Mouse (Mus musculus) neural tube, embryonic 10.5 days (tissue): ENCODE results near the gene Shb.

Experiments
- DNase-seq: peaks from one replicate; pipeline ENCODE4 v3.0.0-alpha.2; 2017; ENCODE audit warnings: low spot score; ENCODE audit errors: extremely low spot score

Gene Shb

GRCm38 (mm10) chr4:45532375-45532774, at the start of gene Shb:
Shb (minus strand) TSS chr4:45532470.
- peak; percentile 49 for DNase-seq

DNA sequence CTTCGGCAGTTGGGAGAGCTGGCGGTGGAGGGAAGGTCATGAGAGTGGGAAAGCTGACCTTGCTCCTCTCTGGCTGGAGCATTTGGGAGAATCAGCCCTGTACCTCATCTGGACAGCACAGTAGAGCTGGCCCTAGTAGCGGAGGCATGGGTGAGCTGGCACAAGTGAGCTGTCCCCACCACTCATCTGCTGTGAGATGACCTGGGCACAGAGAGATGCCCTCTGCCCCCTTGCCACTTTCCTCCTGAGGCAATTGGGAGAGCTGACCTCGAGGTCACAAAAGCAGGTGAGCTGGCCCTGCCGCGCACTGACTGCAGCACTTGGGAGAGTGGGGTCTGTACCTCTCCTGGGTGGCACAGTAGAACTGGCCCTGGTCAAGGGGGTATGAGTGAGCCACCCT, 48.8 kb upstream of the Shb start:
- DNase-seq, result no peak

DNA sequence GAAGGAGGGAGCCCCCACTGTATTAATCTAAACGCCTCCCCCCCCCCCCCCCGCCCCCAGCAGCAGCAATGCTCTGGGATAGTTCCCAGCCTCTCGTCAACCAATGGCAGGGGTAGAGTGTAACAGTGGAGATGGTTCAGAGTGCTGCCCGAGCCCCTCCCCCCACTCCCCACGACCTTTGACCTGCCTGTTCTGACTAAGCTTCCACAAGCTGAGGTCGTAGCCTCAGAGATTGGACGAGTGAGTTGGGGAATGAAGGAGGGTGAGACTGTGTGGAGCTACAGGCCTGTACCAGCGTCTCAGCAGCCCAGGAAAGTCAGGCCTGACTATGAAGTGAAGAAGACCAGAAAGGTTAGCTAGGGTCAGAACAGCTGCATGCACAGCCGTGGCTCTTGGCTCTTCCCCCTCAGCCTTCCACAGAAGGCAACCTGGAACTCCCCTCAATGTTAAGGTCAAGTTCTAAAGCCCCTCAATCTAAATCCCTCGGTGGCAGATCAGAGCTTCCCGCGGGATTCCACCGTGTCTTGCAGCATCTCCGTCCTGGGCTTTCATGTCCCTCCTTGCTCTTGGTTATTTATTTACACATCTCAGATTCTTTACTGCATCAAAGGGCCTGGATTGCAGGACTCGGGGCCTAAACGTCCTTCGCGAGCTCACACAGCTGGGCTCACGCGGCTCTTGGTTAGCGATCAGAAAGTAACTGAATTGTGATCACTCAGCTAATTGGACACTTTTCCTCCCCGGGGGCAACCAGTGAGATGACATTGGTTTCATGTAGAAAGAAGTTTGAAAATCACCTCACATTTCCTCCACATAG, 46.5 kb upstream of the Shb start:
- peak; percentile 53 for DNase-seq

GRCm38 (mm10) chr4:45577631-45578030, 45.4 kb upstream of the Shb start:
- no peak for DNase-seq

DNA sequence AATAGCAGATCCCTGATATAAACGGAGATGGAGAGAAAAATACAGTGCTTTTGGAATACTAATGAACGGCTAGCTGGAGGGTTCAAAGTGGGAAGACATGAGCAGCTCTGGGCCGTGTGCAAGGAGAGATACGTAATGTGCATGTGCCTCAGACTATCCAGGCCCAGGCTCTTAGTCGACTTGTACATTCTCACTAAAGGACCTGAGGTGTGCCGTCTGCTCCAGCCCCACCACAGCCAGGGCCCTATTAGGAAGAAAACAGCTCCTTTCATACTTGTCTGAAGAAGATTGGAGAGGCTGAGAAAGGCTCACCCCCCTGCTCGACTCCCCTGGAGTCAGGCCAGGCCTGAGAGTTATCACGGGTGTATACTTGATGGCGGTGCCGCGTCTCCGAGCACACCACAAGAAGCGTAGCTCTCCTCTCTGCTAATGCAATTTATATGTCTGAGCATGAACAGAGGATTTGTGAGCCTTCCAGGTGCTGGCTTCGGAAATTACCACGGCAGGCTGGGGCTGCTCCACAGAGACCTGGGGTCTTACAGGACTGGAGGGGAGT, 42.4 kb upstream of the Shb start:
- no peak for DNase-seq

DNA sequence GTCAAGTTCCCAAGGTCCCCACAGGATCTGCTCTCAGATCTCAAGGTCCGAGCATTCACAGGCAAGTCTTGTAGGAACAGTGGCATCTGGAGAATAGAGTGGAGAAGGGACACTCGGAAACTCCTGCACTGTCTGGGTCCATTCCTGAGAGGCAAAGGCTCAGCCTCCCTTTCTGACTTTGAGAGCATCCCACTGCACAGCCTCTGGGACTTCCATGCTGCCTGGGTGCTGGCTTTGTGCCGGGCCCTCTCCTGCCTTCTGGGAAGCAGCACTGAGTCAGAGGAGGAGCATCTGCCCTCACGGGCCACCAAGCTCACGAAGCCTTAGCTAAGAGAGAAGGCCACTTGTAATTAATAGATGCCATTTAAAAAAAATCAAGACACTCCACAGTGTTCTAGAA, 37.3 kb upstream of the Shb start:
- DNase-seq, result no peak

GRCm38 (mm10) chr4:45558211-45558610, 25.9 kb upstream of the Shb start:
- no peak for DNase-seq

DNA sequence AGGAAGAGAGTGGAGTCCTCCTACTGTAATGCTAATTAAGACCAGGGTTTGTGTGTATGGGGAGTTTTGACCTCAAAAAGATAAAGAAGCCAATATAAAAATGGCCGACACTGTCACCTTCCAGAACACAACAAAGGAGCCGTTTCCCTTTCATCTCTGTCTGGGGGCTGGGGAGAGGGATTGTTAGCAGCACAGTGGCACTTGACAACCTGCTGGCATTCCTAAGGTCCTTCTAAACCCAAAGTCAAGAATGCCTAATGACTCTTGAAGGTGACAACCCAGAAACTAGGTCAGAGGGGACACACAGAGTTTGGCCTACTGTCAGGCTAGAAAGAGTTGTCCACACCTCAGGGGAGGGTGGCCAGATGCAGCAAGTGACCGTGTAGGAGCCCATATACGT, 20.3 kb upstream of the Shb start:
- no peak for DNase-seq

DNA sequence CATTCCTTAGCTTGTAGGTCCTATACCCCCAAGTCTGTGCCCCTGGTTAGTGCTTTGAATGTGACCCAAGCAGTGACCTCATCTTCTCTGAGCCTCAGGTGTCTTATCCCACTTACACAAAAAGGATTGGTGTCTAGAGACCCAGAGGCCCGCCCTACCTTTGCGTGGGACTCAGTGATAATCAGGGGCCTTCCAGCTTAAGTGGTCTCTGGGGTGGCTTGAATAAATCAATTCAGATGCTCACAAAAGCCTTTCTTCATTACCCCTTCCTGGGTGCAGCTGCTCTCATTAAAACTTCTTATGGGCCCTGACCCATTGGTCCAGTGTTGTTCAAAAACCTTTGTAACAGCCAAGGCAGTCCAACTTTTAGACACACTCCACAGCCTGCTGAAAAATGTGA, 18.7 kb upstream of the Shb start:
- DNase-seq, result no peak

DNA sequence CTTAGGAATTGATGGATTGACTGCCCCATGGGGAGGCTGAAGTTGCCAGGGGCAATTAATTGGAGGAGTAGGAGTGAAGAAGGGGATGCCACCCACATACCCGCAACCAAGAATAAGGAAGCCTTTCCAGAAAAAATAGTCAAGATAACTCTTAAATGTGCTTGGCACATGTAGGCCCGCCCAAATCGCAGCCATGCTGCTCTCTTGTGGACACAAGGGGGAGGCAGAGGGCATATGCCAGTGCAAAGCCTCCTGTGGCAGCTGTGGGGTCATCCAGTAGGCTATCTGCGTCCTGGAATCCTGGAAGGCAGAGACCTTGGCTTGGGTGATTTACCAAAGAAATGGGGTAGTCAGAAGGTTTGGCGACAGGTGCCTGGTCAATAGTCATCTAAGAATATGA, 17.2 kb upstream of the Shb start:
- no peak for DNase-seq

- DNase-seq, result no peak
Measured at GRCm38 (mm10) chr4:45545851-45546250, 13.6 kb upstream of the Shb start.

- no peak for DNase-seq
Measured at GRCm38 (mm10) chr4:45543481-45544051, 11.3 kb upstream of the Shb start.

- no peak for DNase-seq
Measured at GRCm38 (mm10) chr4:45540151-45540933, 8.1 kb upstream of the Shb start.

- no peak for DNase-seq
Measured at GRCm38 (mm10) chr4:45539187-45539586, 6.9 kb upstream of the Shb start.

DNA sequence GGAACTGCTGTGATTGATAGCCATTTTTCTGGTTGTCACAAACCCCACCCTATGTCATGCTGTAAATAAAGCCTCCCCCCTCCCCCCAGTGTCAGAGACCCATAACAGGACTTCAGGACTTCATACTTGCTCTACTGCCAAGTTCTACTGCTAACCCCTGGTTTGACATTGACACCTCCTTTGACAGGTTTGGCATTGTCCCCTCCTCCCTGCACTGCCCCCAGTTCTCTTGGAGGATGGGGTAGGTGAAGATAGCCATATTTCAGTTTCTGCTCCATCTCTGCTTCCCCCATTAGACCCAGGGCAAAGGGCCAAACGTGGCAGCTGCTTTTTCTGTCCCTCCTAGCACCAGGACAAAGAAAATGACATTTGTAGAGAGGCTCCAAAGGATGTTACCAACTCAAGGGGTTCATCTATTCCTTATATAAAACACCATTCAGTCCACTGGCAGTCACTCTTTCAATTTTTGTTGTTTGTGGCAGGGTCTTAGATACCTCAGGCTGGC, 1.2 kb upstream of the Shb start:
- DNase-seq, result no peak

GRCm38 (mm10) chr4:45530662-45531542, 1.4 kb downstream of the Shb start:
- DNase-seq, result peak; percentile 99

DNA sequence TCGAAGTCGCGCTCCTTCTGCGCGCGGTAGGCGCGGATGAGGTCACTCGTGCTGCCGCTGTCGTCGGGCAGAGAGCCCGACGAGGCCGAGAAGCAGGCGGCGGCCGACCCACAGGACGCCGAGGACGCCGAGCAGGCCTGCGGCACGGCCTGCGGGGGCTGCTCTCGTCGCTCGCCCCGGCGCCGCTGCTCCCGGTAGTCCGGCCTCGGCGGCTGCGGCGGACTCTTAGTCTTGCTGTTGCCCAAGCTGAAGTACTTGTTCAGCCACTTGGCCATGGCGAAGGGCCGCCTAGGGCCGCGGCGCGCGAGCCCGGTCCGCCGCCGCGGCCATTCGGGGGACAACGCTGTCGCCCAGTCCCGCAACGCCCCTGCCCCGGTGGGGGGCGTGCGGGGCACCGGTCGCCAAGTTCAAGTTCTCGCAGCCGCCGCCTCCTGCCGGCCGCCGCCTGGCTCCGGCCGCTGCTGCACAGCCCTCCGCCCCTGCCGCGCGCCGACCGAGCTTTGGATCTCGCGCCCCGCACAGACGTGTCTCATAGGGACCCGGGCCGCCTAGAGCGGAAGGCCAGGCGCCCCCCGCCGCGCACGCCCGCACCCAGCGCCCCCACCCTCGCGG, 2.2 kb downstream of the Shb start:
- DNase-seq, result peak; percentile 80

DNA sequence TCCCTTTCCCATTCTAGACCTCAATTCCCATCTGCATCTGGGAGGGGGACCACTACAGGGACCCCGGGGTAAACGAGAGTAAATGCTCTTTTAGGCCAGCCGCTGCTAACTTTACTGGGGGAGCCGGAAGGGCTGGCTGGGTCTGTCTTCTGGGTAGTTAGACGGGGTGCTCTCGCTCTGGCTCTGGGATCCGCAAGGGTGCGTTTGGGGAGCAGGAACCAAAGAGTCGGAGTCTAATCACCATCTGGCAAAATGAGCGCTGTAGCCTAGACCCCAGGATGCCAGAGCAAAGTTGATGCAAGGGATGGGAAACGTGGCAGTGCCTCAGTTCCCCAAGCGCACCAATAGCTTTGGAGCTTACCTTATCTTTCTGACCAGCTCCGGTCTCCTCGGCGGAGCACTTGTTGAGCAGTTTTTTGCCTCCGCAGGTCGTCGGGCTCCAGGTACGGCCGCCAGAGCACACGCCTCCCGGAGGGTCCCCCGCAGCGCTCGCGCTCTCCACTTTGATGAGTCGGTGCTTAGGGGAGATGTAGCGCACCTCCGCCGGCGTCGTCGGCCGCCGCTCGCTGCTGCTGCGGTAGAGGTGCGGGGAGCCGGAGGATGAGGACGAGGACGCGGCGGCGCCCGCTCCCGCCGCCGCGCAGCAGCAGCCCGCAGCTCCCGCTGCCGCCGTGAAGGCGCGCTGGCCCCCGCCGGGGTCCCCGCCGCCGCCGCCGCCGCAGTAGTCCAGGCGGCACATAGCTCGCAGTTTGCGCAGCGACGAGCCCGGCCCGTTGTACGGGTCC, 2.9 kb downstream of the Shb start:
- no peak for DNase-seq

DNA sequence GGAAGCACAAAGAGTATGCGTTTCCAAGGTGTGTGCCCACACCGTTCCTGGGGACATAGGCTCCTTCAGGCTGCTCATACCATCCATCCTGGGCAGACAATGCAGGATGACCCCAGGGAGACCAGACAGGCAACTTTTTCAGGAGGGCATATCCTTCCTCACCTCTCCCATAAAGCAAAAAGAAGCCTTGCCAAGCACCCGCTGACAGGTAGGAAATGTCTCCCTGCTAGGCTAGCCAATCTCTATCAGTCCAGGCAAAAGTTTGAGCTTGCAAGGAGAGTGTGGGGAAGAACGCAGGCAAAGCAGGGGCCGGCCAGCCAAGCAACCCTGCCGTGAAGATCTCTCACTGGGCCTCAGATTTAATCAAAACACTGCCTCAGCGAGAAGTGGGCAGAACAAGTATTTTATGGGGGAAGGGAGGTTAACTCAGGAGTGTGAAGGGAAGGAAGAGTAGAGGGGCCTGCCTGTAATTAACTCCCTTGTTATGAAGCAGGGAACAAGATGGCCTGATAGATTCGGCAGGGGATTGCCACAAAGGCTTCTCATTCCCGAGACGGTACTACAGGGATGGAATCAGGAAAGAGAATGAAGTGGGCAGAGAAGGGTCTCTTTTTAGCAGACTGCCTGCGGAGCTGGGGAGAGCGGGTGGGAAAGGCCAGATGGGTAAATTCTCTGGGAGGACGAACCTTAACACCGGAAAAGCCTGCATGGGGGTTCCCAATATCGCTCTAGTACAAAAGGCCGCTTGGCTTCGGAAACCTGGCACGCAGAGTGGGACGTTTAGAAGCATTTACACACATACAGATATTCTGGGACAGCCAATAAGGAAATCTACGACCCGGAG, 3.7 kb downstream of the Shb start:
- DNase-seq, result no peak
